Mouse (Mus musculus) embryonic facial prominence, embryonic 12.5 days (tissue): ENCODE measurements around the gene Pofut1. TPM values are rescaled to one million over a fixed set of nuclear protein-coding genes. Genes with fewer than 3 reads are reported as not detected.
"Not testable (repeated sequence)": the region's sequence is repeated elsewhere in the genome, so short reads cannot be mapped to it uniquely, and the experiment has no call there.

Experiments used
- ATAC-seq: fragments of 200-750 bp; cut with Nextera tagmentation; 2 replicates; pipeline ENCODE4 v1.8.0; 2017; ENCODE audit not compliant: insufficient number of reproducible peaks, insufficient read depth, low FRiP score, low TSS enrichment
- H3K27ac ChIP-seq: fragments of 300-500 bp; sonication (generic); 2 replicates; pipeline ENCODE4 v1.5.1; 2016; ENCODE audit warnings: mild to moderate bottlenecking
- H3K27me3 ChIP-seq: fragments of 300-500 bp; sonication (generic); 2 replicates; pipeline ENCODE4 v1.6.1; 2016; ENCODE audit warnings: mild to moderate bottlenecking, moderate library complexity
- H3K36me3 ChIP-seq: fragments of 300-500 bp; sonication (generic); 2 replicates; pipeline ENCODE4 v1.6.1; 2016; ENCODE audit warnings: mild to moderate bottlenecking
- H3K4me1 ChIP-seq: fragments of 300-500 bp; sonication (generic); 2 replicates; pipeline ENCODE4 v1.6.1; 2016
- H3K4me2 ChIP-seq: fragments of 300-500 bp; sonication (generic); replicated peaks from 2 replicates; pipeline ENCODE4 v1.6.1; 2016; ENCODE audit warnings: mild to moderate bottlenecking, moderate library complexity
- H3K4me3 ChIP-seq: fragments of 300-500 bp; sonication (generic); 2 replicates; pipeline ENCODE4 v1.5.1; 2016; ENCODE audit warnings: mild to moderate bottlenecking
- H3K9ac ChIP-seq: fragments of 300-500 bp; sonication (generic); 2 replicates; pipeline ENCODE4 v1.6.1; 2016; ENCODE audit warnings: mild to moderate bottlenecking, moderate library complexity
- H3K9me3 ChIP-seq: fragments of 300-500 bp; sonication (generic); 2 replicates; pipeline ENCODE4 v1.6.1; 2016; ENCODE audit warnings: mild to moderate bottlenecking, moderate library complexity
- WGBS: fragments of 180-500 bp; shearing (Covaris S2); methylation state at CpG from one replicate; pipeline ENCODE4 v1.1.7; 2016; 5-methylcytosine and 5-hydroxymethylcytosine counted together
- polyA plus RNA-seq: library from polyadenylated mRNA; unstranded; fragments of >200 nt; fragmentation: Nextera tagmentation; extraction: Ambion mirVana; gene quantifications from 2 replicates; pipeline ENCODE4 v1.2.1, GENCODE M21; 2016

Gene Pofut1
- polyA plus RNA-seq, 1 experiment from 2014 or later = 7.6 TPM

- H3K4me2 ChIP-seq = peak overlapping the region; percentile 98
Measured at GRCm38 (mm10) chr2:153239860-153240480, 1.4 kb upstream of the Pofut1 start.

GRCm38 (mm10) chr2:153240701-153241235 lies 565 bp upstream of the Pofut1 start:
- ATAC-seq = peak; percentile 80
- under 1% methylated on average over 33 of the region's 33 CpGs for WGBS

More at GRCm38 (mm10) chr2:153239860-153240480, 1.4 kb upstream of the Pofut1 start:
- peak overlapping the region; percentile 93 for H3K27ac ChIP-seq
- H3K27me3 ChIP-seq = no peaks in the 10 kb centered on the region
- H3K4me3 ChIP-seq = peak overlapping the region; percentile 92
- H3K9ac ChIP-seq = peak overlapping the region; percentile 98
- H3K4me1 ChIP-seq = peaks cover 26% of the 10 kb centered on the region
- peaks cover 16% of the 10 kb centered on the region for H3K36me3 ChIP-seq
- H3K9me3 ChIP-seq = no peaks in the 10 kb centered on the region
- WGBS = 6% methylated on average over 22 of the region's 22 CpGs
- ATAC-seq = no peak

DNA sequence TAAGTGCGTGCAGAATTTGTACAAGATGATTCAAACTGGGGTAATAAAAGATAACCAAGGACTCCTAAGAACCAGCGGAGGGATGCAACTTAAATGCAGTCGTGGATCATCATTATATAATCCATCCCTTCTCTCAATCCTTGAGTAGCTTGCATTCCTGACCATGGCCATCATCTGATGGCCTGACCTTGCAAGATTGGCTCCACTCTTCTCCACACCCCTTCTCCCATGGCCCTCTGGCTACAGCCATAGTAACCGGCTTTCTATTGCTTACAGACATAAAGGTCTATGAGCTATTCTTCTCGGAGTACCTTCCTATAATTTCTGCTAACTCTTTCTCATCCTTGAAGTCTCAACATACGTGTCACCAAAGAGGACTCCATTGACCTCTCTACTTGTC lies 823 bp downstream of the Pofut1 start:
- Histone ChIP-seq H3K4me3 (peak overlapping the region; percentile 92), H3K4me2 (peak overlapping the region; percentile 98), H3K27me3 (no peaks in the 10 kb centered on the region), H3K4me1 (peaks cover 26% of the 10 kb centered on the region), H3K9ac (peak overlapping the region; percentile 98), H3K36me3 (peaks cover 5% of the 10 kb centered on the region; the same call in 1 of the 2 replicates), H3K9me3 (no peaks in the 10 kb centered on the region), H3K27ac (no peak overlapping the region)
- 70% methylated on average over 6 of the region's 6 CpGs for WGBS
- ATAC-seq = no peak

More at GRCm38 (mm10) chr2:153240701-153241235, 565 bp upstream of the Pofut1 start:
- Histone ChIP-seq H3K4me3 (peak overlapping the region; percentile 92), H3K9ac (peak overlapping the region; percentile 98), H3K9me3 (no peaks in the 10 kb centered on the region), H3K27ac (peak overlapping the region; percentile 93), H3K4me2 (peak overlapping the region; percentile 98), H3K27me3 (no peaks in the 10 kb centered on the region), H3K36me3 (peaks cover 9% of the 10 kb centered on the region), H3K4me1 (peaks cover 26% of the 10 kb centered on the region)

- no peak for ATAC-seq
Measured at GRCm38 (mm10) chr2:153249751-153250150, 8.4 kb downstream of the Pofut1 start.

DNA sequence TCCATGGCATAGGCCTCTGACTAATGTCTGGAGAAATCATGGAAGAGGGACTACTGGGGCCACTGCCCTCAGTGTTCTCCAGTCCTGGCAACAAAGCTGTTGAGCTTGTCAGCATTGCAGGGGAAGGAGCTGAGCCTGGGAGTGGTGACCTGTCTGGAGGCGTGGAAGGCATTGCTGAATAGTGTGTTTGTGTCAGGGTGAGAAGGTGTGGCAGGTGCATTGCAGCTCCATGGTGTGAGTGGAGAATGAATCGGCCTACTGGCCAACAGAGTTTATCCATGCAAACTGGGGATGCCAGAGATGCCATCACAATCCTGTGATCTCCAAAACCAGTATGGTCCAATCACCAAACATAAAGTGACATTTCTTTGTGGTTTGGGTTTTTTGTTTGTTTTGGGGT lies 15.3 kb downstream of the Pofut1 start:
- Histone ChIP-seq H3K4me2 (no peak overlapping the region), H3K4me3 (no peak overlapping the region), H3K9me3 (no peaks in the 10 kb centered on the region), H3K36me3 (peaks cover 43% of the 10 kb centered on the region), H3K27ac (no peak overlapping the region), H3K9ac (no peak overlapping the region), H3K4me1 (no peaks in the 10 kb centered on the region), H3K27me3 (no peaks in the 10 kb centered on the region)
- 91% methylated on average over 2 of the region's 2 CpGs for WGBS
- no peak for ATAC-seq

More at GRCm38 (mm10) chr2:153249751-153250150, 8.4 kb downstream of the Pofut1 start:
- 93% methylated on average over 5 of the region's 5 CpGs for WGBS
- H3K36me3 ChIP-seq = peaks cover 47% of the 10 kb centered on the region
- no peak overlapping the region for H3K9ac ChIP-seq
- H3K4me2 ChIP-seq = no peak overlapping the region
- H3K4me3 ChIP-seq = no peak overlapping the region
- H3K9me3 ChIP-seq = no peaks in the 10 kb centered on the region
- H3K4me1 ChIP-seq = no peaks in the 10 kb centered on the region
- H3K27me3 ChIP-seq = no peaks in the 10 kb centered on the region
- no peak overlapping the region for H3K27ac ChIP-seq

- Histone ChIP-seq H3K27ac (no peak overlapping the region), H3K36me3 (peaks cover 46% of the 10 kb centered on the region), H3K9me3 (no peaks in the 10 kb centered on the region), H3K4me3 (no peak overlapping the region), H3K4me1 (no peaks in the 10 kb centered on the region), H3K9ac (no peak overlapping the region), H3K4me2 (no peak overlapping the region), H3K27me3 (no peaks in the 10 kb centered on the region)
- ATAC-seq = no peak
- 87% methylated on average over 12 of the region's 12 CpGs for WGBS
Measured at GRCm38 (mm10) chr2:153259030-153259863, 17.9 kb downstream of the Pofut1 start.

DNA sequence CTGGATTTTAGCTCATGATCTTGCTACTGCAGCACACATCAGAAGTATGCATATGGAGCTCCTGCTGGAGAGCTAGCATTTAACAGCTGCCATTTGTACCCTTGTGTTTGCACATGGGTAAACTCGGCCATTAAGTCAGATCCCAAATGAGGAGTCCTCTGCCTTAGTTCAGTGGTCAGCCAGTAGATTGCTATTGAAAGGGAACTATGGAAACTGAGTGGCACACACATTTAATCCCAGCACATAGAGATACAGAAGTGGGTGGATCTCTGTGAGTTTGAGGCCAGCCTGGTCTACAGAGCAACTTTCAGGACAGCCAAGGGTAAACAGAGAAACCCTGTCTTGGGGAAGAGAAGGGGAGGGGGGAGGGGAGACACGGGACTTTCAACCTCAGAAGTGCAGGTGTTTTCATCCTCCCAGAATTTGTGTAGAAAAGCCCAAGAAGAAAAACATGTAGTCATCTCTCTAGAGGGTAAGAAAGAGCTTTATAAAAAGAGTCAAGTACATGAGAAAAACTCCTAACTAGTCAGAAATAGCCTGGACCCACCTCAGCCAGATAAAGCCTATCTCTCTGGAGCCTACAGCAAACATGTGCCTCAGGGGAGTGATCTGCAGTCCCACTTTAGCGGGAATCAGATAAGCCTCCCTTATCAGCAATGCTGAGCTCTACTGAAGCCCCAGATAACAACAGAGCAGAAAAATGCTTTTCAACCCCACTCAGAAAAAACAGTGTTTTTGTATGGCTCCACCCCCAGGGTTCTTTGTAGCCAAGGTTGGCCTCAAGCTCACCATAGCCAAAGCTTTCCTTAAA lies 18.7 kb downstream of the Pofut1 start:
- WGBS = 57% methylated on average over 3 of the region's 3 CpGs
- Histone ChIP-seq H3K9me3 (no peaks in the 10 kb centered on the region), H3K36me3 (peaks cover 51% of the 10 kb centered on the region), H3K4me2 (no peak overlapping the region), H3K4me1 (no peaks in the 10 kb centered on the region), H3K27ac (no peak overlapping the region), H3K9ac (no peak overlapping the region), H3K4me3 (no peak overlapping the region), H3K27me3 (no peaks in the 10 kb centered on the region)
- no peak for ATAC-seq

- Histone ChIP-seq H3K4me1 (no peaks in the 10 kb centered on the region), H3K27me3 (no peaks in the 10 kb centered on the region), H3K9me3 (no peaks in the 10 kb centered on the region), H3K9ac (no peak overlapping the region), H3K27ac (no peak overlapping the region), H3K36me3 (peaks cover 75% of the 10 kb centered on the region), H3K4me2 (no peak overlapping the region), H3K4me3 (no peak overlapping the region)
- no peak for ATAC-seq
- 91% methylated on average over 7 of the region's 7 CpGs for WGBS
Measured at GRCm38 (mm10) chr2:153263053-153263452, 21.7 kb downstream of the Pofut1 start.

DNA sequence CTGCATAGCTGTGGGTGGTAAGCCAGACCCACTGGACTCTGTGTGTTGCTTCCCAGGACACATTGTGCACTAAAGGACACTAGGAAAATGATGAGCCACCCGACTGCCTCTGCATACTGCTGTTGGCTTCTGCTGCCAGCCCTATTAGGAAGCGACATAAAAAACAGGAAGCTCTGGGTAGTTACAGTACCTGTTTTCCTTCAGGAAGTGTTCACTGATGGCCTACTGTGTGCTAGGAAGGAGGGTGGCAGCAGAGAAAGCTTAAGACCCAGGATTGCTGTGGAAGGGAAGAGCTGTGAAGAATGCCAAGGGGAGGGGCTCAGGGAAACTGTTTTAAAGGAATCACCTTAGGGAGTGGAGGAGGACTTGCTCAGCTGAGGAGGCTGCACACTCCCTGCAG lies 26.0 kb downstream of the Pofut1 start:
- peaks cover 4% of the 10 kb centered on the region; the same call in 1 of the 2 replicates for H3K4me1 ChIP-seq
- no peak overlapping the region for H3K4me2 ChIP-seq
- H3K4me3 ChIP-seq = no peak overlapping the region
- ATAC-seq = no peak
- H3K36me3 ChIP-seq = peaks cover 50% of the 10 kb centered on the region
- 95% methylated on average over 2 of the region's 2 CpGs for WGBS
- no peak overlapping the region for H3K27ac ChIP-seq
- no peaks in the 10 kb centered on the region for H3K9me3 ChIP-seq
- no peaks in the 10 kb centered on the region for H3K27me3 ChIP-seq
- H3K9ac ChIP-seq = no peak overlapping the region

DNA sequence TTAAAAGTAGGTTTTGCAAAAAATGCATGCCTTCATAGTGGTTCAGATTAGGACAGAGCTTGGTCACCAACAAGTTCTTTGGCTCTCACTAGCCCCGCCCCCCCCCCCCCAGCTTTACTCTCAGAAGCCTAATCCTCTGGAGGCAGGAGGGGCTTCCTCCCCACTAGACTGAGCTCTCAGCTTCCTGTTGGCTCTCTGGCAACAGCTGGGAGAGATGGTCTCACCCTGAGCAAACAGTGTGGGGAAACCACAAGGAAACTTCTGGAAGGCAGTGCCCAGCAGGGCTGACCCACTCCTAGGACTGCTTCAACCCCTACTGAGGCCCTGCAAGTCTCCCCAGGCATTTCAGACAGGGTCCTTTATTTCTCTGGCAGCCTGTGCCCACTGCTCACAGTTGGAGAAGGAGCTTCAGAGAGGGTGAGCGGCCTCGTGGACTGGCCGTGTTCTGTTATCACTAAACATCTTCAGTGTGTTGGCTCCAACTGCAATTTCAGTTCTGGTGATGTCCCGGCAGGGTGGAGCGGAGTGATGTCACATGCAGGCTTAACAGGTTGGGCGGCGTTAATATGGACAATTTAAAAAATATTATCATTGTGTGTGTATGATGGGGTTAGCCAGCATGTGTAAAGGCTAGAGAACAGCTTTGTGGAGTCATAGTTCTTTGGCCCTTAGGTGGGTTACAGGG lies 29.0 kb downstream of the Pofut1 start:
- not testable (repeated sequence) for H3K4me2 ChIP-seq, H3K4me1 ChIP-seq, H3K9me3 ChIP-seq, H3K4me3 ChIP-seq, ATAC-seq, H3K9ac ChIP-seq, H3K27ac ChIP-seq, H3K27me3 ChIP-seq
- peaks cover 21% of the 10 kb centered on the region; the same call in 1 of the 2 replicates for H3K36me3 ChIP-seq
- WGBS = 66% methylated on average over 8 of the region's 8 CpGs
